Mouse (Mus musculus) bone marrow macrophage, adult 2 months (primary cell): ENCODE data around the gene Rhbg. TPM values are rescaled to one million over a fixed set of nuclear protein-coding genes. Genes with fewer than 3 reads are reported as not detected.

Experiments used
- H3K27ac ChIP-seq: 2 replicates; pipeline ENCODE4 v1.5.1; 2012; ENCODE audit warnings: low read depth, low read length; ENCODE audit not compliant: insufficient read depth
- H3K4me1 ChIP-seq: 2 replicates; pipeline ENCODE4 v1.6.1; 2012; ENCODE audit warnings: low read length; ENCODE audit not compliant: control insufficient read depth, insufficient read depth
- H3K4me3 ChIP-seq: 2 replicates; pipeline ENCODE4 v1.5.1; 2012; ENCODE audit warnings: mild to moderate bottlenecking, low read length, moderate library complexity; ENCODE audit not compliant: insufficient read depth
- CTCF ChIP-seq: IDR thresholded peaks from 2 replicates; pipeline ENCODE4 v1.5.1; 2012; ENCODE audit warnings: low read depth, mild to moderate bottlenecking, low read length, moderate library complexity
- POLR2A ChIP-seq: IDR thresholded peaks from 2 replicates; pipeline ENCODE4 v1.6.1; 2012; ENCODE audit warnings: mild to moderate bottlenecking, low read depth, low read length, borderline replicate concordance
- polyA plus RNA-seq: library from polyadenylated mRNA; stranded (reverse); fragments of >200 nt; gene quantifications from 2 replicates; pipeline ENCODE4 v1.2.4, GENCODE M21; 2012; ENCODE audit not compliant: missing spikeins, insufficient read depth, insufficient read length

Rhbg gene
- polyA plus RNA-seq, 1 experiment = not detected

DNA sequence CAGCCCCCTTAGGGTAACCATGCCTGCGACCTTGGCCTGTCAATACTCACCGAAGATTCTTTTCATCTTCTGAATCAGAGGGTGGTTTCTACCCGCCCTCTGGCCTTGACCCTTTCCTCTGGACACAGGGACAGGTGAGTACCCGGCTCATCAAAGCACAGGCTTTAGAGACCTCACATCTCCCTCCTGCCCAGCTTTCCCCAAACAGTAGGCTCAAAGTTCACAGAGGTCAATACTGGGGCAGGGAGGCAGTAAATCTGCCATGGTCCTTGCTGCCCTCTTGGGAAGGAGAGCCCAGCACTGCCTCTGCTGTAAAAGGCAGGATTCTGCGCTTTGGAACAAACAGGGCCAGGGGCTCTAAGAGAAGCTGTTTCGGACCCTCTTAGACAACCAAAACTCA is 1.8 kb downstream of the Rhbg start:
- Histone ChIP-seq H3K27ac (no peak overlapping the region), H3K4me1 (no peaks in the 10 kb centered on the region), H3K4me3 (no peak overlapping the region)
- TF ChIP-seq POLR2A = no peak
- TF ChIP-seq CTCF = no peak

DNA sequence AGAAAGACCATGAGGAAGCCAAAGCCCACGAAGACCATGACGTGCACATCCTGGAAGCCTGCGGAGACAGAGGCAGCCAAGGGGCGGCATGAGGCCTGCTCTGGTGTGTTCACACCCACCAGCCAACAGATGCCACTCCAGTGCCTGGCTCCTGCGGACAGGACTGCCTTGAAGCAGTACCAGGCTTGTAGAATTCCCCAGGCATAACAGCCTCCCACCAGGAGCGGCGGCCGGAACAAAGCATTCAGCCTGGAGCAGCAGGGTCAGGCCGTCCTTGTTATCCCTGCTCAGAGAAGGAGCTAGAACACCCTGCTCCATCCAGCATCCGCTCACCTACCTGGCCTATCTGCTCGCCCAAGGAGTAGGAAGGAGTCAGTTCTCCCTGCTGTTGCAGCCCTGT is 6.1 kb downstream of the Rhbg start:
- Histone ChIP-seq H3K4me3 (no peak overlapping the region), H3K4me1 (no peaks in the 10 kb centered on the region), H3K27ac (no peak overlapping the region)
- no peak for TF ChIP-seq POLR2A
- TF ChIP-seq CTCF = no peak

DNA sequence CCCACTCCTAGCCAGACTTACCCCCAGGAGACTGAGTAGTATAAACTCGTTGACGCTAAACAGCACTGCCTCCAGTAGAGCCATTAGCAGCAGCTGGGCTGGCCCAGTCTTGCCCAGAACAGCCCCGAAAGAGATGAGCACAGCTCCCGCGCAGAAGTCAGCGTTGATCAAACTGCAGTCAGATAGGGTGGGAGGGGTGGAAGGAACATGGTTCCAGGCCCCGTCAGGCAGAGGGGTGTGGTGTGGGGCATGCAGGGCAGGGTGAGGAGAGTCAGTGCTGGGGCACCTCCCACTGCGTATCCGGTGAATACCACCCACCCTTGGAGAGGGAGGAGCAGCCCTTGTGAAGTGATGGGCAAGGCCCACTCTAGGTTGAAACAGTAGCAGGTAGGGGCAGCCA is 6.8 kb downstream of the Rhbg start:
- TF ChIP-seq POLR2A (no peak), CTCF (no peak)
- Histone ChIP-seq H3K4me3 (no peak overlapping the region), H3K4me1 (no peaks in the 10 kb centered on the region), H3K27ac (no peak overlapping the region)

DNA sequence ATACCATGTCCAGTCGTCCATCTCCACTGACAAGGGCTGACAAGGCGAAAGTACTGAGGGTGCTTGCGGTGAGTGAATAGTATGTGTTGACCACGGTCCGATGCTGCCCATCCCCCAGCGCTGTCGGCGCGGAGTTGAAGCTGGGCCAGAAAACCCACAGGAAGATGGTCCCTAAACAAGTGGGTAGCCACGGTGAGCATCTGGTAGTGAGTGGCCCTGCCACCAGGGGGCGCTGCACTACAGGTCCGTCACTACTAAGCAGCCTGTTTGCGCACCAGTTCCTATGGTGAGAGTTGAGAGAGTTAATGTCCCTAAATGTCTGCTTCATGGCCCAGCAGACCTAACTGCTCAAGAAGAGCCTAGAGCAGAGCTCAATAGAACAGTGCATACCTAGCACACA is 8.7 kb downstream of the Rhbg start:
- no peak overlapping the region for H3K4me3 ChIP-seq
- H3K4me1 ChIP-seq = no peaks in the 10 kb centered on the region
- no peak overlapping the region for H3K27ac ChIP-seq
- TF ChIP-seq CTCF (peak; percentile 97), POLR2A (no peak)

DNA sequence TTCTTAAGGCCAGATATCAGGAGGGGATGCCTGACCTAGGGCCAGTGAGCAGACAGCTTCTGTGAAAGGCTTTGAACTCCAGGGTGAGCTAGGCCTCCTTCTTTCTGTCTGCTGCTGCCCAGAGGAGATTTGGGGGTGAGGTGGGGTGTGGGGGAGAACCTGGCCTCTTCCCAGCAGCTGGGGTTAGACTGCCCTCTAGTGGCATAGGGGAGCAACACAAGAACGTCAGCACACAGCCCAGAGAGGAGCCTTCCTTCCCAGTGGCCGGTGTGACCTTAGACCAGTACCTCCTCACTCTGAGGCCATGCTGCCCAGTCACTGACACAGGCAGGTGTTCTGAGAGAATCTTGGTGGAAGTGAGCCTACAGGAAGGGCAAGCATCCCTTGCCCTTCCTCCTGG is 10.4 kb downstream of the Rhbg start:
- Histone ChIP-seq H3K27ac (no peak overlapping the region), H3K4me3 (no peak overlapping the region), H3K4me1 (no peaks in the 10 kb centered on the region)
- TF ChIP-seq POLR2A (no peak), CTCF (peak; percentile 98)

DNA sequence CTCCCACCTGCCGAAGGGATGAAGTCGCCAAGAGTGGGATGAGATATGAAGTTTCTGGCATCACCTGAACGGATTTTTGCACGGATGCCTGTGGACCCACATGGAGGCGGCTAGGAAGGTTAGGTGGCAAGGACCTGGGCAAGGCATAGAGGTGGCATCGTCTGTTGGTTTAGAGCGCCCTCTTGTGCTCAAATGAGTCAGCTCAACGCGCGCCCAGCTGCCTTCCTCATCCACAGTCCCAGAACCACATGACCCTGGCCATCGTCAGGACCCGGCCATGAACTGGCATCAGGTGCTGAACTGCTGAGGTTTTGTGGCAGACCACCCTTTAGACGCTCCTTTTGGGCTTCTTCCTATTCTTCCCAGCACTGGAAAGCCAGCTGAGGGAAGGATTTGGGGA is 12.0 kb downstream of the Rhbg start:
- Histone ChIP-seq H3K4me1 (no peaks in the 10 kb centered on the region), H3K27ac (no peak overlapping the region), H3K4me3 (no peak overlapping the region)
- TF ChIP-seq CTCF = peak; percentile 83
- no peak for TF ChIP-seq POLR2A

DNA sequence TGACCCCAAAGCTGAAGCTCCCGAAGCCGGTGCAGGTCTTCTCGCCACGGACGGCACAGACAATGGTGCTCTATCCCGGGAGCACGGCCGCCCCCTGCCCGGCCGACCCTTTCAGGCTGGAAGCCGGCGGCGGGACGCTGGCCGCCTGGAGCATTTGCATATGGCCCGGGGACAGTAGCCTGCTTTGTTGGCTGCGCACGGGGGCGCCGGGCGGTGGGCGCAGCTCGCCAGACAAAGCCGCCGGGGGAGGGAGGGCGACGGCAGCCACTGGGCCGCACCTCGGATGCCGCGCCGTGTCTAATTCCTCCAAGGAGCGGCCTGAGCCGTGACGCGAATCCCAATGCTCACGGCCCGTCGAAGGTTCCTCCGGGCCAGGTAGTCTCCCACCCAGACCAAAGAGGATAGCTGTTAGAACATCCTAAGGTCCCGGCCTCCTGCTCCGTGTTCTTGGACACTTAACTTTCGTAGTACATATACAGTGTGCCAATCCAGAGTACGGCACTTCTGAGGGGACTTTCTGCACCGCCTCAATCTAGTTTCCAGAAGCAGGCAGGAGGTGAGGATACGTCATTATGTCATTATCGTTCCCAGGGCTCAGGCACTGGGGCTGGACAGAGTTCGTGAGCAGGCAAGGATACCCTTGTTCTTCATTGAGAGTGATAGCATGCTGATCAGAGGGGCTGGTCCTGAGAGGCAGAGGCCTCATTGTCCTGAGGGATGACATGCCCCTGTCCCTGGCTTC is 13.3 kb downstream of the Rhbg start:
- Histone ChIP-seq H3K4me3 (no peak overlapping the region), H3K4me1 (no peaks in the 10 kb centered on the region), H3K27ac (no peak overlapping the region)
- no peak for TF ChIP-seq POLR2A

DNA sequence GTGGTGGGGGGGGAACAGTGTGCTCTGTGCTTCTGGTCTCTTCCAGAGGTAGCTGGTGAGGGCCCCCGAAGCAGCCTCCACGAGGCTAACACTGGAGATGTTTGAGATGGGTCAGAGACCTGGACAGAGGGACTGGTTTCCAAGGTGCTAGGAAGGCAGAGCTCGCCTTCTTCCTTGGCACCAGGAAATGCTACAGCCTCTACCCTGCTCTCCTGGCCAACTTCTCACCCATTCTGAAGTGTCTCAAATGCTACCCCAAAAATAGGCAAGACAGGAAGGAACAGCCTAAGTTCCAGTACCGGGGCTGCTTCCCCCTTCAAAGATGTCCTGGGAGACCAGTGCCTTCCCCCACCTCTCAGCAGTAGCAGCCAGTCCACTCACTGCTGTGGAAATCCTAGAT is 15.1 kb downstream of the Rhbg start:
- H3K4me1 ChIP-seq = no peaks in the 10 kb centered on the region
- no peak overlapping the region for H3K27ac ChIP-seq
- no peak overlapping the region for H3K4me3 ChIP-seq
- TF ChIP-seq CTCF (no peak), POLR2A (no peak)

DNA sequence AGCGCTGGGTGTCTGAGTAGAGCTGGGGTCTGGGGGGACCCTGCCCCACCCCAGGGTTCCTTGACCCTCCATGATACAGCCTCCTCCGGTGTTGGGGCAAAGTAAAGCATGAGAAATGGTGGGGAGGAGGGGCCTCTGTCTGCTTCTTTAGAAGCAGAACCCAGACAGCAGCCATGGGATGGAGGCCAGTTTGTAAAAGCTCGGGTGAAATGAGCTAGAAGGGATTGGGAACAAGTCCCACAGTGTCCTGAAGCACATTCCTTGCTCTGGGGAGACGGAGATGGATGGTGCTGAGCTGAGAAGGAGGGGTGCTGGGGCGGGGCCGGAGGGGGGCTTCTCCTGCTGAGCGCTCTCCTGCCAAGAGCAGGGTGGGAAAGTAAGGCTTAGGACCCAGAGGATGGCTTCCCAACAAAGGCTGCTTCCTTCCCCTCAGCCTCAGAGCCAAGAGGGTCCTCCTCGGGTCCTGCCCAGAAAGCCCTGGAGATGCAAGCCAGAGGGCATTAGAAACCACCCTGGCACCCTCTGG is 15.6 kb downstream of the Rhbg start:
- Histone ChIP-seq H3K4me1 (no peaks in the 10 kb centered on the region), H3K27ac (no peak overlapping the region), H3K4me3 (no peak overlapping the region)
- TF ChIP-seq POLR2A (no peak), CTCF (no peak)

DNA sequence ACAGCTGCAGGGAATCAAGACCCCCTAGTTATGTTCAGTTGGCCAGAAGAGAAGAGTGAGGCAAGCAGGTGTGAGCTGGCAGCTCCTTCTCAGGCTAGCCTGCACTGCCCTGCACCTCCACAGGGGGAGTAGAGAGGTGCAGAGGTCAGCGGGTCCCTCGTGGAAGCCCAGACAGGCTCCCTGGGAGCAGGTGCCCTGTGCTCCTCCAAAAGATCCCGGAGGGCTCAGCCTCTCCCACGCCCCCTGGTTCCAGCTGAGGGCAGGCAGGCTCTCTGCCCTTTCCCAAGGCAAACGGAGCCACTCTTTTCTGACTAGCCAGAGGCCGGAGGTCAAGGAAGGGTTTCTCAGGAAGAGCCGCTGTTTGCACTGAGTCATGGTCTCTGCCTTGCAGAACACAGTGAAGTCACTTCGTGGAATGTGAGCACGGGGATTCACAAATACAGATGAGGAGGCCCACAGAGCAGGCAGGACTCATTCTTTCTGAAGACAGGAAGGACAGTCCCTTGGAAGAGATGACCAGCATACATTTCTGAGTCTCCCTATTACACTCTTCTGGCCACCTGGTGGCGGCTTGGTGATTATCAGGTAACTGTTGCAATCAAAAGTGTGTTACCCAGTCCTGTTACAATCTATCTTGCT is 16.8 kb downstream of the Rhbg start:
- no peaks in the 10 kb centered on the region for H3K4me1 ChIP-seq
- TF ChIP-seq CTCF (no peak), POLR2A (no peak)
- H3K4me3 ChIP-seq = no peak overlapping the region
- no peak overlapping the region for H3K27ac ChIP-seq

DNA sequence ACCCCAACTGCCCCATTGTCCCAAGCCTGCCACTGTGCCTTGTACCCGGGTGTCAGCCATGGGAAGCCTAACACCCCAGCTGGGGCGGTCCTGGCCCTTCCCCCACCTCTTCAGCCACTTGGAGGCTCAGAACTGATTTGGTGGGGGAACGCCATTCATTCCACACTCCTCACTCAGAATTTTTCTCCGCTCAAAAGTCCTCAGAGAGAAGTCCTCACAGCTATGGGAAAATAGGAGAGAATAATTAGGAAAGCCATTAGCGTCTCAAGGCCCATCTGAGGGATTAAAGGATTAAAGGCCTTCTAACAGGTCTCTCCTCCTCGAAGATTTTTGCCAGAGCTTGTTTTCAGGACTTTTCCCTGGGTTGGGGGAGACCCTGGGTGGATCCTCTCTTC is 17.4 kb downstream of the Rhbg start:
- Histone ChIP-seq H3K4me1 (no peaks in the 10 kb centered on the region), H3K27ac (no peak overlapping the region), H3K4me3 (no peak overlapping the region)
- TF ChIP-seq CTCF (no peak), POLR2A (no peak)
